Mouse (Mus musculus) induced T-regulatory cell, adult 2 months (primary cell): ENCODE results near the gene Hip1.
"Not testable (repeated sequence)": the region's sequence is repeated elsewhere in the genome, so short reads cannot be mapped to it uniquely, and the experiment has no call there.

Experiments
- DNase-seq: peaks from one replicate; pipeline ENCODE4 v3.0.0-alpha.2; 2012; ENCODE audit warnings: low read depth

Gene Hip1

DNA sequence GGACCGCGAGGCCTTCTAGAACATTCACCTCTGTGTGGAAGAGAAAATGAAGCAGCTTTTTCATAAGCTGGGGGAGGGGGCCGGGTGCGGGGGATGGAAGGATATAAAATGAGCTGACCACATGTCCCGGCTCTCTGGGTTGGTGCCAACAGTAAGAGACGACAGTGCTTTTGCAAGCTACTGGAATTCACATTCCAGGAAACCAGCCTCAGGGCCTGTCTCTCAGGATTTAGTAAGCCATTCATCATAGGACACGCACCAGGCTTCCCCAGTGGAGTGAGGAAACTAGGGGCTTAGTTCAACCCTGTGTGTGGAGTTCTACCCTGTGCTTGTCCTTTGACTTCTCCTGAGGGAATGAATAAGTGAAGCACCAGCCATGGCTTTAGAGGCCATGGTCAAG lies 102.5 kb downstream of the Hip1 start:
- DNase-seq = no peak

DNA sequence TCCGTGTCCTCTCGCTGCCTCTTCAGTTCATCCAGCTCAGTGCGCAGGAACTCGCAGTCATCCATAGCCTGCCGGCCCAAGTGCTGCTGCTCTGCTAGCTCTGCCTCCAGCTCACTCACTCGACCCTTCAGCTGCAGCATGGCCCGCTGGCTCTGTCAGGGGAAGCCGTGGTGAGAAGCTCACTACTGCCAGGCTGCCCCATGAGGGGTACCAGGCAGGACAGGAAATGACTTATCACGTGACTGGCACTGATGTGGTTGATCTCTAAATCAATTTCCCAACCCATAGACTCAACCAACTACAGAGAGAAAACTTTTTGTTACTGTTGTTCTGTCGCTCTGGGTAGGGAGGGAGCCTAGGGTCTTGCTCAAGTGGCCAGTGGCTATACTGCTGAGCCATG lies 109.9 kb downstream of the Hip1 start:
- peak; percentile 19 for DNase-seq

DNA sequence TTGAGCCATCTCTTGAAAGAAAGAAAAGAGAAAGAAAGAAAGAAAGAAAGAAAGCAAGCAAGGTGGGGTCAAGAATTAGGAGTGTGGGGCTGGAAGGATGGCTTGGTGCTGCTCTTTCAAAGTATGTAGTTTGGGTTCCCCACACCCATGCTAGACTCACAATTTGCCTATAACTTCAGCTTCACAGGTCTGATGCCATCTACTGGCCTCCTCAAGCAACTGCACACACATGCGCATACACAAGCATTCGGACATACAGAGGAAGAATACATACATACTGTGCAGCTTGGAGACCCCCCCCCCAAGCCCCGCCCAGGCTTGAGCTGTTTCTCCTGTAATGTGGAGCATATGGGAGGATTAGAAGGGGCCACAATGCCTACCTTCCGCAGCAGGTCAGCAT lies 111.1 kb downstream of the Hip1 start:
- DNase-seq = peak; percentile 12

DNA sequence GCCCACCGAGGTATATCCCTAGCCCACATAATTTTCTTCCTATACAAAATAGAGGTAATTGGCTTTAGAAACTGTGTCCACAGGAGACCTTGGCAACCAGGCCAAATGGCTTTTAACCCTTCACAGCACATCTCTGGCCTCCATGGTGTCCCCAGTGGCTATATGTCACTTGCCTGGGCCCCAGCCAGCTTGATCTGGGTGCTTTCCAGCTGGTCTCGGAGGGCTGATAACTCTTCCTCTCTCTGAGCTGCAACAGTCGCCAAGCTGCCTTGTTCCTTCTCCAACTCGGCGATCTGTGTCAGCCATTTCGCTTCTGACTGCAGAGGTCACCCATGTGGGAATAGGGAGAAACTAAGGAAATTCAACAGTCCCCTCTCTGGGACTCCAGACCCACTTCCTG lies 113.8 kb downstream of the Hip1 start:
- no peak for DNase-seq

DNA sequence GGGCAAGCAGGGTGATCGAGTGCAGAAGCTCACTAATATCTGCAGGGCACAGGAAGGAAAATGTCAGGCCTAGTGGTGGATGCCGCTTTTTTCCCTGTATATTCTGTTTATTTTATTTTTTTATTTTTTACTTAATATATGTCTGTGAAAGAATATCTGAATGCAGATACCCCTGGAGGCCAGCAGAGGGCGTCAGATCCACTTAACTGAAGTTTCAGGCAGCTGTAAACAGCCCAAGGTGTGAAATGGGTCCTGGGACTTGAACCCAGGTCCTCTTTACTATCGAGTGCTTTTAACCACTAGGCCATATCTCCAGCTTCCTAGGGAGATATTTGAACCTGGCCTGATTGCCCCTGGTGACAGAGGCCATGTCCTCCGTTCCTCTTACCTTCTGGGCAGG lies 116.1 kb downstream of the Hip1 start:
- DNase-seq = peak; percentile 20

DNA sequence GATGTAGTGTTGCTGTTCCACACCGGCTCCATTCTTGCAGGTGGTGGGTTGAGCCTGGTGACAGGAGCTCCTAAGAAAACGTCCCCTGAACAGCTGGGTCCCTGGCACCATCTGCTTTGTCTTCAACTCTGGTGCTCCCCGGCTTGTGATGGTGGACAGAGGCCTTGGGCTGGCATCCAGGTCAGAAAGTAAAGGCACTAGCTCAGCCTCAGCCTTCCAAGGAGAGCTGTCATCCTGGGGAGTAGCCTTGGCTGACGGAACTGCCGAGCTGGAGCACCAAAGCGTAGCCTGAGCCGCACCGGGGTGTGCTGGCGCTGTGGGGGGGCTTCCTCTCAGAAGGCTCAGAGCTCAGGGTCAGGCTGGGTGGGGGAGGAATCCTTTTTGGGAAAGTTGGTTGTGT lies 134.7 kb downstream of the Hip1 start:
- DNase-seq = no peak

DNA sequence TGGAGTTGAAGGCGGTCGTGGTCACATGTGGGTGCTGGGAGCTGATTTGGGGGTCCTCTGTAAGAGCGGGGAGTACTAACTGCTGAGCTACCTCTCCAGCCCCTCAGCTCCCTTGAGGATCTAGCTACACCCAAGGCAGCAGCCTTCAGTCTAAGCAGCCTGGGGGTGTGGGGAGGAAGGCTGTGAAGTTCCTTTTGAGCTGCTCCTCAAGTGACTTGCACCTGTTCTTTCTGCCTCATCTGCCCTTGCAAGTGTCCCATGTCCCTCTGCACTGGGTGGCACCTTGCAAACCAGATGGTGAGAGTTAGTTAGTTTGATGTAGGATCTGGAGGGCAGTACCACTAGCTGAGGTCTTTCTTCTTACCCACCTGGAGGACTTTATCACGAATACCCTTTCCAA lies 136.8 kb downstream of the Hip1 start:
- DNase-seq = no peak

DNA sequence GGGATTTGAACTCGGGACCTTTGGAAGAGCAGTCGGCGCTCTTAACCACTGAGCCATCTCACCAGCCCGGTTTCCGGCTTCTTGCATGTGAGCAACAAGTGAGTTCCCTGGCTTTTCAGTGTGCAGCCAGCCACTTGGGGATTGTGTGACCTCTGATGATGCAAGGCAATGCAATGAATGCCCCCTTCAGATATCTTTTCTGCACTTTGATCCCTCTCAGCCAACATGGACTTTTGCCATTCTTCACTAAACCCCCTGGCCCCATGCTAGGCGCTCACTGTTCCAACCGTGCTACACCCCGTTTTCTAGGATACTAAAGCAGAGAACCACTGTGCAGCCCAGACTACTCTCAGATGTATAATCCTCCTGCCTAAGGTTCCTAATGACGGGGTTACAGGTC lies 139.5 kb downstream of the Hip1 start:
- DNase-seq = no peak

DNA sequence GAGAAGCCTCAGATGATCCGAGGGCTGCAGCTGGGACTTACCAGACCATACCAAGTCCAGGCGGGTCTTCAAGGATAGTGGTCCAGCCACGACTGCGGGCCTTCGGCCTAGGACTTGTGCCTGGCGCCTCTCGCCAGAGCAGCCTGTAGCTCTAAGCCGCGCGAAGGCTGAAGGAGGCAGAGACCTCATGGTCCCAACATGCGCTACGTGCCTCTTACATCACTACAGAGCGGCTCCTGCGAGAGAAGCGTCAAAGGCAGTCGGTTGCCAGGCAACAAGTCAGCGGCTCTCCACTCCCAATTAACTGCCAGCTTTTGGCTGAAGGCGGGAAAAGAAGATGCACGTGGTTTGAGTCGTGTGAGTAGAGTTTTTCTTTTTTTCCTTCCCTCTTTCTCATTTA lies 140.3 kb downstream of the Hip1 start:
- DNase-seq = no peak

DNA sequence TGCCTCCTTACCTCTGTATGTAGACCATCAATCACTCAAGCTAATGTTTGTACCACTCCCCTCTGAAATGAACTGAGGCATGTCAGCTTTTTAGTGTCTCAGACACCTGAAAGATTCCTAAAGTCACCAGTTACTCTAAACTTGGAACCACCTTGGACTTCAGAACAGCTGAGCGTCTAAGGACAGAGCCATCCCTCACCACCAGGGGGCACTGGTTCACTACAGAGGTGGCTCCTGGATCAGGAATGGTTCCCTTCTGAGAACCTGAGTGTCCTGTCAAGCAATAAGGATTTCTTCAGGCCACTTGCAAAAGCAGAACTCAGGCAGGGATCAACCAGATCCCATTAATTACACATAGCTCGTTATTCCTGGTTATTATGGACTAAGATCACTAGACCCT lies 144.7 kb downstream of the Hip1 start:
- DNase-seq = peak; percentile 84

DNA sequence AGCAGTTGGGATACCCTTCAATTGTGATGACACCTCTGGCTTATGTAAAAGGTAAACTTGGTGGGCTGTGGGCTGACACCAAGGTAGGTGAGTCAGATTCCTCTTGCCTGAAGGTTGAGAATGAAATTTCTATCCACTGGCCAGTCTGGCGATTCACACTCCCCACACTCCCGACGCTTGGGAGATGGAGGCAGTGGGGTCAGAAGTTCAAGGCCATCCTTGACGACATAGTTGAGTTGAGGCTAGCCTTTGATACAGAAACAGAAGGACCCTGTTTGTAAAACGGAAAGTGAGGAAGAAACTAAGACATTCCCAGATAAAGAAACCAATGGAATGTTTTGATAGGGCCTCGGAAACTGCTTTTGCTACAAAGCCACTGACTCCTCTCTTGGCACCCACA lies 145.5 kb downstream of the Hip1 start:
- DNase-seq = no peak

DNA sequence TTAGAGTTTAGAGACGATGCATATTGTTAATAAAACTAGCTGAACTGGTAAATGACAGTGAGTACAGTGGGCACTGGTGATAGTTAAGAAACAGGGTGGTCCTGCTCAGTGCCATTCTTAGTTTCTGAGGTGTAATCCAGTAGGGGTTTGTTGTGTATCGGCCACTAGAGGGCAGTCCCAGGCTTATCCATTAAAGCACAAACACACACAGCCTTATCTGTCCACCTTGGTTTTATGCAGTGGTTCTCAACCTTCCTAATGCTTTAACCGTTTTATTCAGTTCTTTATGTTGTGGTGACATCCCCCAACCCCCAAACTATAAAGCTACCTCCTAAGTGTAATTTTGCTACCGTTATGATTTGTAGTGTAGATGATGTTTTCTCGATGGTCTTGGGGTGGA lies 149.1 kb downstream of the Hip1 start:
- peak; percentile 78 for DNase-seq

DNA sequence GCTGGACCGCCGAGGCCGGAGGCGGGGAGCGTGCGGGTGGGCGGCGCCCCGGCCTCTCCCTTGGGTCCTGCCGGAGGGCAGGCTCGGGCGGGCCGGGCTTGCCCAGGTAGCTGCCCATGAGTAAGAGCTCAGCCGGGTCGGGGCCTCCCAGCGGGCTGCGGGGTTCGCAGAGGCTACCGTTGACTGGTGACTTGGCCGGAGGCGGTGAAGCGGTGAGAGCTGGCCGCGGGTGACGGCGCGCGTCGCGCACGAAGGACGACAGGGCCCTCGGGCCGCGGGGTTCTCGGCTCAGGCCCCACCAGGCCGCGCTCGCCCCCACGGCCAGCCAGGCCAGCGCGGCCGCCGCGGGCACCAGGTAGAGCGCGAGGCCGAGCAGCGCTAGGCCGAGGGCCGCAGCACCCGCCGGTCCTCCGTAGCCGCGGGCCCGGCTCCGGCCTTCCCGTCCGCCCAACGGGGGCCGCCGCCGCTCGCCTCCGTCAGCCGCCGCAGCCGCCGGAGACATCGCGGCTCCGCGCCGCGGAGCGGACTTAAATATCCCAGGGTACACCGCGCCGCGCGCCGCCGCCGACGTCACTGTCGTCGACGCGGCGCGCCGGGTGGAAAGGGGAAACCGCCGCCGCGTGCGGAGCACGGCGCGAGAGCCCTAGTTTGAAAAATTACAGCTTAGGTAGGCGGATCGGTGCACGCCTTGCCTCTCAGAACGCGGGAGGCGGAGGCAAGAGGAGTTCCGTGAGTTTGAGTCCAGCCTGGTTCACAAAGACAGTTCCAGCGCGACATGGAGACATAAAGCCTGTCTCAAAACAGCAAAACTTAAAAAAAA lies 150.7 kb downstream of the Hip1 start, which contains the start of gene Pom121:
TSS of gene Pom121 (minus strand) at position 543 of the 820 bp plus-strand sequence.
- peak; percentile 93 for DNase-seq

DNA sequence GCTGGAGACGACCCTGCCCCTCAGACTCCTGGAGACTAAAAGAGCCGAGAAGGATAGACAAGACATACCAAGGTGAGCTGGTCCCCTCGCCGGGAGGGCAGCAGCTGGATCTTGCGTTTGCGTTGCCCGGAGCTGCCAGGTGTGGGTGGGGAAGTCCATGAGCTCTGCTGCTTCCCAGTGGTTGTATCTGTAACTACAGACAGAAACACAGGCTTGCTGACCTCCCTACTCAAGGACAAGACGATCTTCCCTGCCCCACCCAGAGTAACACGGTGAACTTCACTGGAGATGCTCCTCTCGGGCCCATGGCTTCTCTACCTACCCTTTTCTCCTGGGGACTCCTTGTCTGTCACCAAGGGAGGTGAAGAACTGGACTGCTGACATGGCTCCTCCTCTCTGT lies 161.1 kb downstream of the Hip1 start:
- no peak for DNase-seq

DNA sequence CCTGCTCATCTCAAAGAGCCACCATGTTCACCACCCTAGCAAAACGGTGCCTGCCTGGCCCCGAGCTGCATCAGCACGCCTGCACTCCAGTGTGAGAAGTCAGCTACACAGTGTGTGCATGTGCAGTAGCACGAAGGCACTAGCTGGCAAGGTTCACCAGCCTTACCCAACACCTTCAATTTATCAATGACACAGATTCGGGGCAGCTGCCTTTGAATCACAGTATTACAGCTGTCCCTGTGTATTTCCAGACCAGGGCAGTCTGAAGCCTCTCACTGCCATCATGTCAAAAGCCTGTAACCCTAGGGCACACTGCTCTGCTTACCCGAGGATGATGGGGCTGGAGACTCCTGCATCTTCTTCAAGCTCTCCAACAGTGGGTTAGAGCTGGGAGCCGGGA lies 162.2 kb downstream of the Hip1 start:
- DNase-seq = no peak

DNA sequence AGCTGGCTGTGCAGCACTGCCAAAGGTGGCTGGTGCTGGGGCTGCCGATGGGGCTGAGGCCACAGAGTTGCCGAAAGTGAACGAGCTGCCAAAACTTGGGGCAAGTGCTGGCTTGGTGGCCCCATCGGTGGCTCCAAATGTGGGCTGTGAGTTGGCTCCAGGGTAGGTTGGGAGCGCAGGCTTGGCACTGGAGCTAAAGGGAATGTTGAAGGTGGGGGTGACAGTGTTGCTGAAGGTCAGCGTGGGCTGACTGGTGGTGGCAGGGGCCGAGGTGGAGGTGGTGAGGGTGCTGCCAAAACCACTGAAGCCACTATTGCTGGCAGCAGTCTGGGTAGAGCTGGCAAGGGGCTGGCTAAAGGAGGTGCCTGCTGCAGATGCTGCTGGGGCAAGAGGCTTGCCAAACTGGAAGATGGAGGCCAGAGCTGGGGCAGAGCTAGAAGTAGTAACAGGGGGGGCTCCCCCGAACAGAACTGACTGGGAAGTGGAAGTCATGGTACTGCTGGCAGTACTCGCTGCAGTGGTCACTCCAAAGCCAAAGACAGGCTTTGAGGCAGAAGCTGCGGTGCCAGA lies 163.5 kb downstream of the Hip1 start:
- no peak for DNase-seq

DNA sequence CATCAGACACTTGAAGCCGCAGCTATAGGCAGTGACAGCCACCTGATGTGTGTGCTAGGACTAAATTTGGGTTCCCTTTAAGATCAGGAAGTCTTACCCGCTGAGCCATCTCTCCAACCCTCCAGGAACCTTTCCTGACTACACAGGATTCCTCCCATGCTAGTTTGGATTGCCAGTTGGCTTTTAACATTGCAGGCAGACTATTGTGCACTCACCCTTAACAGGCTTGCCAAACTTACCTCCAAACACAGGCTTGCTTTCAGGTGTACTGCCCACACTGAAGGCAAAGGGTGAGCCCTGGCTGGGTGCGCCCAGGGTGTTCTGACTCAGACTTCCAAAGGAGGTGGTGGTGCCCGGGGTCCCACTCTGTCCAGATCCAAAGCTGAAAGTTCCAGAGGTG lies 164.2 kb downstream of the Hip1 start:
- DNase-seq = no peak

DNA sequence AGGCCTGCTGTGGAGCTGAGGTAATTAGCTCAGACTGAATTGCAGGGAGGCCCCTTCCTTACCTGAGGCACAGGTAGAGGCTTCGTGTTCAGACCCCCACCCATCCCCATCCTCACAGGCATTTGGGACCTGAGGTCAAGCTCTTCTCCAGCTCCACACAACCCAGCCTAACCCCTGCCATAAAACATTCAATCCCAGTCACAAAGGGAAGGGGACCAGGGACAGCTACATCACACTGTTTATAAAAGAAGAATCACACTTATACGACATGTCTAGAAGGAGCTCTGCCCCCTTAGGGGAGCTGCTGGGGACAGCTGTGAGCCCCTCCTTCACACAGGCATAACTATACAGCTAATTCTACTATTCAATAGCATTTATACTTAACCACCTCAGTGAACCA lies 168.6 kb downstream of the Hip1 start:
- DNase-seq = no peak

DNA sequence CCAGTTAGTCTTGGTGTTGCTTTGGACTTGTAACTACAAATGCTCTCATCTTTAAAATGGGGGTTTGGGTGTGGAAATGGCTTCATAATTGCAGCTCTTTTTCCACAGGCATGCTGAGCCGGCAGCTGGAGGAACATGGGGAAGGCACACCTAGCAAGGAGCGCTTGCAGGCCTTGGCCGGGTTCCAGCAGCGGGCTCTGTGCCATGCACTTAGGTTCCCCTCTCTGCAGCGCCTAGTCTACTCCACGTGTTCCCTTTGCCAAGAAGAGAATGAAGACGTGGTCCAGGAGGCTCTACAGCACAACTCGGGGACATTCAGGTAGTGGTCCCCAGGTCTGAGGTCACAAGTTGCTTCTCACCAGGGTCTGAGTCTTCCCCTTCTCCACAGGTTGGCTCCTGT lies 169.8 kb downstream of the Hip1 start:
- no peak for DNase-seq

DNA sequence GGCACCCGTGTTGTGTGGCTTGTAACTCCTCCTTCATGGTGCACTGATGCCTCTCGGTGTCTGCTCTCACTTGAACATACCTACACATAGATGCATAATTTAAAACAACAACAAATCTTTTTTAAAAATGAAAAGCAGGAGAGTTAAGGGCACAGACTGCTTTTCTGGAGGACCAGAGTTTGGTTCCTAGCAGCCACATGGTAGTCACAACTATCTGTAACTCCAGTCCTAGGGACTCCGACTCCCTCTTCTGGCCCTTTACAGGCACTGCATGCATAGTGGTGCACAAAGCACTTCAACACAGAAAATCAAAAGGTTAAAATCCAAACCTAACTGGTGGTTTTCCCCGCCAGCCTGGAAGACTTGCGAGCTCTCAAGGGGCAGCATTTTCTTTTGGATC lies 171.3 kb downstream of the Hip1 start:
- DNase-seq = peak; percentile 22

DNA sequence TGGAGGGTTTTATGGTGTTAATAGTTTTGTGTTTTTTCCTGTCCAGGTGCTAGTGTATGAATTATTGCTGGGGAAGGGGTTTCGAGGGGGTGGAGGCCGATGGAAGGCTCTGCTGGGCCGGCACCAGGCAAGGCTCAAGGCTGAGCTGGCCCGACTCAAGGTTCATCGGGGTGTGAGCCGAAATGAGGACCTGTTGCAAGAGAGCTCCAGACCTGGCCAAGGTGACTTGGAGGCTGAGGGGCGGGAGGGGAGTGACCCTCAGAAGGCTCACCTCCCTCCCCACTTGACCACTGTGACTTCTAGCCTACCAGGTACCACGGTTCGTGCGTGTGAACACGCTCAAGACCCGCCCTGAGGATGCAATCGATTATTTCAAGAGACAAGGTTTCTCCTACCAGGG lies 173.7 kb downstream of the Hip1 start:
- DNase-seq = no peak

DNA sequence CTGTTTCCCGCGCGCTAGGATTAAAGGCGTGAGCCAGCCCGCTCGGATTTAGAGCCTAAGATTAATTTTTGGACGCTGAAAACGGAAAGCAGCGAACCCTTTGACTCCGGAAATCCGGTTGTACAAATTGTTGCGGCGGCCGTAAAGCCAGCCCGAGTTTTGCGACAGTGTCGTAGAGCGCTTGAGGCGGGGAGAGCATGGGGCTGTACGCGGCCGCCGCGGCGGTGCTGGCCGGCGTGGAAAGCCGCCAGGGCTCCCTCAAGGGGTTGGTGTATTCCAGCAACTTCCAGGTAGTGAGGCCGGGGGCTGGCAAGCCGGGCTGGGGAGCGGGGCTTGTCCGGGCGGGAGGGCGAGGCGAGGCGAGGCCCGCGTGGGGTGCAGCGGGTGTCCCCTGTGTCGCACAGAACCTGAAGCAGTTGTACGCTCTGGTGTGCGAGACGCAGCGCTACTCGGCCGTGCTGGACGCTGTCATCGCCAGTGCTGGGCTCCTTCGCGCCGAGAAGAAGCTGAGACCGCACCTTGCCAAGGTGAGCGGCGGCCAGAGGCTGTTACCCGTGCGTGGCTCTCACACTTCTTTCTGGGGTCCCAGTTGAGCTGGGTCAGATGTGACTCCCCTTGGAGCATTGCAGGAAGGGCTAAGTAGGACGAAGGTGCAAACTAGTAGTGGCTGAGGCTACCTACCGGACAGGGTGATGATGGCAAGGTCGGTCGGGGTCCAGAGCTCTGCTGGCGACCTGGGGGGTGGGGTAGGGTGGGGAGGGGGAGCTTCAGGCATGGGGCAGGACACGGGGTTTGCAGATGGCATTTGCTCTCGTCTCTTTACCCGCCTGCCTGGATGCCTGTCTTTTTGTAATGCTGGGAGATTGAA lies 174.9 kb downstream of the Hip1 start, which contains the start of gene Nsun5:
TSS of gene Nsun5 (plus strand) at position 167 of the 868 bp plus-strand sequence.
- peak; percentile 98 for DNase-seq

DNA sequence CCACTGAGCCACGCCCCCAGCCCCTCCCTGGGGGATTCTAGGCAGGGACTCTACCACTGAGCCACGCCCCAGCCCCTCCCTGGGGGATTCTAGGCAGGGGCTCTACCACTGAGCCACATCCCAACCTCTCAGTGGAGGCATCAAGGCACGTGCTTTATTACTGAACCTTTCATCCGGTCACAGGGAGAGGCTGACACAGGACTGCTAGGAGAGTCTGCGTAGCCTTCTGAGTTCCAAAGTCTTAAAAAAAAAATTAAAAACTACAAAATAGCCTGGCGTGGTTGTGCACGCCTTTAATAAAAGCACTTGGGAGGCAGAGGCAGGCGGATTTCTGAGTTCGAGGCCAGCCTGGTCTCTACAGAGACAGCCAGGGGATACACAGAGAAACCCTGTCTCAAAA lies 175.7 kb downstream of the Hip1 start:
- not testable (repeated sequence) for DNase-seq
